Mouse (Mus musculus) embryonic stem cell, embryonic (primary cell): Measurements from ENCODE around the gene Ttyh1.

Experiments used
- CTCF ChIA-PET, 4 experiments: fragments of 300-600 bp in 2 of 4; fragments of 350-600 bp in 2 of 4; sonication (Branson Sonifier 250); formaldehyde crosslinking; loops; one replicate each; lab custom pipeline; 2022; ENCODE audit warnings: inconsistent platforms in 2 of 4; lab: Charles Lee
- POLR2A ChIA-PET, 4 experiments: fragments of 300-600 bp in 2 of 4; fragments of 350-600 bp in 2 of 4; sonication (Branson Sonifier 250); formaldehyde crosslinking; loops; one replicate each; lab custom pipeline; 2022; ENCODE audit warnings: antibody characterized with exemption in 4 of 4, inconsistent platforms in 1 of 4; lab: Charles Lee

Ttyh1 gene

GRCm38 (mm10) chr7:4145552-4146190 is 26.5 kb downstream of the Ttyh1 start:
- CTCF ChIA-PET: interaction anchor here (0.5 to 2.7 kb wide), 14 partner anchors 9 to 766 kb away, joined by 3 to 11 read pairs (median 7); partner anchors contain the start of gene Leng8 (in 2 of the 4)
- POLR2A ChIA-PET: interaction anchor here in 3 of 4 experiments (0.6 to 18.6 kb wide), 20 partner anchors 8 to 731 kb away, joined by 3 to 273 read pairs (median 6); partner anchors contain the start of genes Leng8 (in 3 of the 3), Cdc42ep5 (in 1 of the 3), Isoc2a (in 1 of the 3) and Mboat7 (in 1 of the 3)

GRCm38 (mm10) chr7:4146241-4147180 is 27.3 kb downstream of the Ttyh1 start:
- CTCF ChIA-PET: interaction anchor here (0.5 to 2.7 kb wide), 14 partner anchors 9 to 767 kb away, joined by 3 to 11 read pairs (median 6); partner anchors contain the start of gene Leng8 (in 2 of the 4)
- POLR2A ChIA-PET: interaction anchor here in 3 of 4 experiments (0.5 to 18.6 kb wide), 26 partner anchors 9 to 730 kb away, joined by 3 to 273 read pairs (median 4); partner anchors contain the start of genes Leng8 (in 3 of the 3), Cdc42ep5 (in 2 of the 3), Mboat7 (in 2 of the 3) and Tsen34 (in 2 of the 3)

GRCm38 (mm10) chr7:4147371-4147770 is 28.2 kb downstream of the Ttyh1 start:
- POLR2A ChIA-PET: interaction anchor here (0.6 to 18.6 kb wide), 19 partner anchors 8 to 958 kb away, joined by 3 to 273 read pairs (median 8); partner anchors contain the start of genes Leng8 (in 3 of the 4), Cdc42ep5 (in 2 of the 4), Mboat7 (in 2 of the 4) and Tsen34 (in 2 of the 4)
- CTCF ChIA-PET: interaction anchor here in 2 of 4 experiments (1.6 to 2.4 kb wide), 4 partner anchors 11 to 280 kb away, joined by 6 to 8 read pairs (median 7); partner anchors contain the start of gene Leng8 (in 1 of the 2)

DNA sequence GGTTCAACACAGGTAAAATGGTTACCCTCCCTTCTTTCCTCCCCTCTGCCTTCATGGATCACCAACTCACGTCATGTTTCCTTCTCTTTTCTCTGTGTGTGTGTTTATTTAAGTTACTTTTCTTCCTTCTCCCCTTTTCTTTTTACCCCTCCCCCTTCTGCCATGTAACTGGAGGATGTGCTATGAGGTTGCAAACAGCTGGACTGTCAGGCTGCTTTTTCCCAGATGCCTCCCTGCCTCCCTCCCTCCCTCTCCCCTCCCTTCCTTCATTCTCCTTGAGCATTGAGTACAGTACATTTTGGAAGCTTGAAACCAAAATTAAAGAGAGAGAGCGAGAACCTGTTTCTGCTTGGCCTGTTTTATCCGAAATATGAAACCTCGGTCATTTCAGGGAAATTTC is 28.6 kb downstream of the Ttyh1 start:
- ChIA-PET POLR2A (interaction anchor here (0.6 to 18.6 kb wide), 22 partner anchors 10 to 958 kb away, joined by 3 to 273 read pairs (median 8); partner anchors contain the start of genes Leng8 (in 3 of the 4), Cdc42ep5 (in 2 of the 4), Mboat7 (in 2 of the 4) and Tsen34 (in 2 of the 4)), CTCF (interaction anchor here in 2 of 4 experiments (0.7 to 2.0 kb wide), 4 partner anchors 17 to 320 kb away, joined by 3 to 7 read pairs (median 5); no protein-coding TSS in a partner anchor)

GRCm38 (mm10) chr7:4148341-4149208 is 29.4 kb downstream of the Ttyh1 start:
- ChIA-PET POLR2A (interaction anchor here in 3 of 4 experiments (0.5 to 18.6 kb wide), 22 partner anchors 8 to 664 kb away, joined by 3 to 273 read pairs (median 10); partner anchors contain the start of genes Leng8 (in 3 of the 3), Cdc42ep5 (in 2 of the 3), Mboat7 (in 2 of the 3) and Tsen34 (in 2 of the 3)), CTCF (interaction anchor here in 2 of 4 experiments (0.7 to 1.6 kb wide), 3 partner anchors 279 to 320 kb away, joined by 3 to 6 read pairs (median 4); no protein-coding TSS in a partner anchor)

DNA sequence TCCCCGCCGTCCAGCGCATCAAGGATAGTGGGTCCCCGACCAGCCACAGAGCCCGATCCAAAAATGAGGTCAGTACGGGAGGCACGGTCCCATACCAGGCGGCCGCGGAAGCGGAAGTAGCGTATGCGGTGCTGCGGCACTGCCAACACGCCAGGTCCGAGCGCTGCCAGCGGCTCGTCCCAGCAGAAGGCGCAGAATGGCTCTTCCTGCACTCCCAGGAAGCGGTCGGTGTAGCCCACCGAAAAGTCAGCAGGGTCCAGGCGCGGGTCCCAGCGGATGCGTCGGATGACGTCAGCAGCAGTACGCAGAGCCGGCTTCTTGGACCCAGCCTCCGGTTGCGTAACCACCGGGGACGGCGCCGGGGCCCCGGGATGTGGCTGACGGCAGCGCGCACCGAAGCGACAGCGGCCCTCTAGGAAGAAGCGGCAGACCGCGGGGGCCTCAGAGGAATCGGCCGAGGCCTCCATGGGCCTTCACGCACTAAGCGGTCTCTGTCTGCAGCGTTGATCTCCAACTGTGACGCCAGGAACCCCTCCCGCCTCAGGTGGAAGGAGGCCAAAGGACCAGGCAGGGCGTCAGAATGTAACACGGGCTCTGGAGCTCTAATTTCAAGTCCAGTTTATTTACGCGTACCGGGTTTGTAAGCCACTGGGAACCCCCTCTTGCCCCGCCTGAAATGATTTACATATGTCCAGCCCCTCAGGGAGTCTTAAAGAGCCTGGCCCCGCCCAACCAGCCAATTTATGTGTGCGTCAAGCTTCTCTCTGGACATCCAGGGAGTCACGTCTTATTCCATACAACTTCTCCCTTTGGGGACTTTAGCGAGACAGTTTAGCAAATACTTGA is 30.2 kb downstream of the Ttyh1 start:
- ChIA-PET CTCF (interaction anchor here (0.6 to 1.8 kb wide), 8 partner anchors 12 to 359 kb away, joined by 3 to 8 read pairs (median 4); no protein-coding TSS in a partner anchor), POLR2A (interaction anchor here (0.6 to 18.6 kb wide), 51 partner anchors 8 to 951 kb away, joined by 3 to 273 read pairs (median 6); partner anchors contain the start of genes Cdc42ep5 (in 4 of the 4), Leng8 (in 4 of the 4), Mboat7 (in 3 of the 4) and Tsen34 (in 3 of the 4))

- ChIA-PET POLR2A (interaction anchor here (0.6 to 18.6 kb wide), 49 partner anchors 8 to 952 kb away, joined by 3 to 273 read pairs (median 5); partner anchors contain the start of genes Cdc42ep5 (in 4 of the 4), Leng8 (in 4 of the 4), Mboat7 (in 3 of the 4) and Tsen34 (in 3 of the 4)), CTCF (interaction anchor here in 3 of 4 experiments (0.8 to 1.8 kb wide), 7 partner anchors 11 to 321 kb away, joined by 3 to 8 read pairs (median 4); no protein-coding TSS in a partner anchor)
These were observed 30.9 kb downstream of the Ttyh1 start, which contains the start of gene Leng9 for GRCm38 (mm10) chr7:4150059-4150541. Gene Leng9, minus strand, starts transcription at chr7:4150374.

- ChIA-PET POLR2A (interaction anchor here in 3 of 4 experiments (0.9 to 18.6 kb wide), 17 partner anchors 10 to 506 kb away, joined by 3 to 273 read pairs (median 14); partner anchors contain the start of genes Cdc42ep5 (in 3 of the 3), Leng8 (in 3 of the 3), Cnot3 (in 1 of the 3) and Tsen34 (in 1 of the 3)), CTCF (interaction anchor here in 1 of 4 experiments (0.9 to 1.8 kb wide), 2 partner anchors 10 to 363 kb away, joined by 3 to 5 read pairs; no protein-coding TSS in a partner anchor)
These were observed 31.6 kb downstream of the Ttyh1 start for GRCm38 (mm10) chr7:4150811-4151221.

DNA sequence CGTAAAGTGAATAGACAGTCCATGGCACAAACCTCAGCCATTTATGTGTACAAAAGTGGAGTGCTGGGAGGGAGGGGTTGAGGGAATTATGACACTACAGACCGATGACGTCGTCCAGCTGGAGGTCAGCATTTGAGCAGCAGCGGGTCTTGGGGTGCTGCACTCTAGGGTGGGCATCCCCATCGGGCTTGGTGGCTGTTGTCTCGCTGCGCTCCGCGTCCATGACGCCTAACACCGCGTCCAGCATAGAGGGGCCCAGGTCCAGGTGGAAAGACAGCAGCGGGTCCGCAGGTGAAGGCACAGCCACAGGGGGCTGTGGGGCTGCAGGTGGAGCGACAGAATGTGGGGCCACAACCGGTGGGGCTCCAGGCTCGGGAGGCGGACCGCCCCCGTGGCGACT is 32.0 kb downstream of the Ttyh1 start:
- CTCF ChIA-PET: interaction anchor here in 1 of 4 experiments (0.9 kb wide), 1 partner anchor 362 kb away, joined by 3 read pairs; no protein-coding TSS in a partner anchor
- POLR2A ChIA-PET: interaction anchor here in 3 of 4 experiments (0.6 to 10.8 kb wide), 12 partner anchors 10 to 458 kb away, joined by 3 to 71 read pairs (median 6); partner anchors contain the start of genes Cdc42ep5 (in 3 of the 3), Leng8 (in 1 of the 3) and Tsen34 (in 1 of the 3)

DNA sequence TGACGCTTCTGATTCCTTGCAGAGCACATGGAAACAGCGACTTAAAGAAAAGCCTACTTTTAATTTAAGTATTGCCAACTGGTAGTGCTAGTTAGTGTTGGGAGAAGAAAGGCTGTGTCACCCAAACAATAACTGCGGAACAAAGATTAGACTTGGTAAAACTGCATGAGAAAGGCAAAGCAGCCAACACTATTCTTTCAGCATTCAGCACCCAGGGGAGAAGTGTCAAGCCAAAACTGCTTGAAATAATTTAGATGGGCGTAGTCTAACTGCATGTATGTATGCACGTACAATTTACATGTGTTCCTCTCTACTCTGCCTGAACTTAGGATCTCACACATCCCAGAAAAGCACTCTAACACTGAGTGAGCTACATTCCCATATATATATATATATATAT is 35.1 kb downstream of the Ttyh1 start:
- POLR2A ChIA-PET: interaction anchor here in 3 of 4 experiments (0.7 to 10.8 kb wide), 12 partner anchors 8 to 461 kb away, joined by 3 to 71 read pairs (median 6); partner anchors contain the start of genes Cdc42ep5 (in 2 of the 3), Leng8 (in 2 of the 3) and Mboat7 (in 2 of the 3)
- CTCF ChIA-PET: interaction anchor here in 1 of 4 experiments (2.1 kb wide), 1 partner anchor 23 kb away, joined by 7 read pairs; no protein-coding TSS in a partner anchor

- CTCF ChIA-PET: interaction anchor here in 2 of 4 experiments (0.6 to 2.1 kb wide), 9 partner anchors 9 to 336 kb away, joined by 3 to 8 read pairs (median 3); partner anchors contain the start of gene Cdc42ep5 (in 1 of the 2)
- POLR2A ChIA-PET: interaction anchor here (0.7 to 10.8 kb wide), 20 partner anchors 8 to 462 kb away, joined by 3 to 71 read pairs (median 4); partner anchors contain the start of genes Cdc42ep5 (in 4 of the 4), Leng8 (in 4 of the 4) and Mboat7 (in 2 of the 4)
These were observed 35.8 kb downstream of the Ttyh1 start for GRCm38 (mm10) chr7:4154976-4155375.

GRCm38 (mm10) chr7:4161596-4161995 is 42.4 kb downstream of the Ttyh1 start:
- ChIA-PET CTCF (interaction anchor here in 2 of 4 experiments (0.7 to 1.6 kb wide), 5 partner anchors 12 to 455 kb away, joined by 3 to 6 read pairs (median 5); partner anchors contain the start of gene Leng9 (in 1 of the 2)), POLR2A (interaction anchor here (0.5 to 5.1 kb wide), 9 partner anchors 11 to 877 kb away, joined by 3 to 71 read pairs (median 3); partner anchors contain the start of genes Leng9 (in 2 of the 4), Leng8 (in 1 of the 4) and Zfp784 (in 1 of the 4))

DNA sequence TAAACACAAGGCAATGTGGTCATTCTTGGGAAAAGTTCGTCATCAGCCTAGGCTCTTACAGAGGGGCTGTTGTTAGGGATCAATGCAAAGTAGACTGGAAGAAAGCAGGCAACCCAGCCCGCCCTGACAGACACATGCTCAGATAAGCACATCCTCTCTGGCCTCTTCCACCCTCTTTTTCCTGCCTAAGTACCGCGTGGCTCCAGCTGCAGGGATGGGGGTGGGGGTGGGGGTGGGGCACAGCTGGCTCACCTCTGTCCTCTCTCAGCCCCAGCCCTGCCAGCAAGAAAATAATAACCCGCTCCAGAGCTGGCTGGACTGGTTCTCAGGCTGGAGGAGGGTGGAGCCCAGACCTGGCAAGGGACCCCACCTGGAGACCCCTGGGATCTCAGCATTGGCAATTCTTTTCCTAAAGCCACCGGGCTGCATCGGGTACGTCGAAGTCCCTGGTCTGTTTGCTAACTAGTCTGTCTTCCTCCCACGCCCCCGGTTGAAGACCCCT is 44.4 kb downstream of the Ttyh1 start:
- CTCF ChIA-PET: interaction anchor here in 3 of 4 experiments (0.7 to 1.9 kb wide), 13 partner anchors 8 to 498 kb away, joined by 3 to 8 read pairs (median 4); partner anchors contain the start of genes Leng1 (in 1 of the 3) and Tnni3 (in 1 of the 3)
- POLR2A ChIA-PET: interaction anchor here (0.8 to 5.1 kb wide), 33 partner anchors 8 to 649 kb away, joined by 3 to 71 read pairs (median 5); partner anchors contain the start of genes Leng8 (in 3 of the 4), Leng9 (in 3 of the 4), Cnot3 (in 1 of the 4) and Cox6b2 (in 1 of the 4)
